Mouse (Mus musculus): ENCODE data around the gene Usp21. TPM values are rescaled to one million over a fixed set of nuclear protein-coding genes. Genes with fewer than 3 reads are reported as not detected.

Usp21 gene
- polyA plus RNA-seq, 1 experiment = 47.8 TPM

DNA sequence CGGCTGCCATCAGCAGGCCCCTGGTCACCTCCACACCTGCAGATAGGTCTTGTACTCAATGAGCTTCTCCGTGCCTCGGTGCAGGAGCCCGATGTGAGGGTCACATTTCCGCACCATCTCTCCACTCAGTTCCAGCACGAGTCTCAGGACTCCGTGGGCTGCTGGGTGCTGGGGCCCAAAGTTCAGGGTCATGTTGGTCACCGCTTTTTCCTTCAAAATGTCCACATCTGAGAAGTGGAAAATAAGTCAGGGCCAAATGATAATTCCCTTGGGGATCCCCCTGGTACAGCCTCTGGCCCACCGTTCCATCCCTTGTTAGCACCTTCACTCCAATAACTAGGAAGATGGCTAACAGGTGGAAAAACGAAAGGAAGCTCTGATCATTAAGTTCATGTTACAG is 46.9 kb downstream of the Usp21 start:
- H3K4me1 ChIP-seq (ENCODE audit: control insufficient read depth, insufficient read depth, low read length) = peaks cover 3% of the 10 kb centered on the region; the same call in 1 of the 2 replicates
- peak overlapping the region; percentile 63; the same call in 1 of the 2 replicates for H3K27ac ChIP-seq (ENCODE audit: insufficient read depth, low read depth, low read length)
- H3K36me3 ChIP-seq (ENCODE audit: control insufficient read depth, insufficient read depth, low read length) = peaks cover 16% of the 10 kb centered on the region
- DNase-seq = no peak
- no peak overlapping the region for H3K4me3 ChIP-seq (ENCODE audit: insufficient read depth, low read depth, low read length)
- TF ChIP-seq POLR2A (IDR thresholded peaks at IDR 0.05; ENCODE audit: low read depth, low read length) (no peak), CTCF (conservative IDR thresholded peaks at IDR 0.05; ENCODE audit: insufficient read depth, insufficient read length, low read depth, low read length) (no peak)
- 69% methylated on average over 10 of the region's 10 CpGs for WGBS
- H3K27me3 ChIP-seq (replicated peaks; ENCODE audit: control insufficient read depth, insufficient read depth, low read length) = no peaks in the 10 kb centered on the region

DNA sequence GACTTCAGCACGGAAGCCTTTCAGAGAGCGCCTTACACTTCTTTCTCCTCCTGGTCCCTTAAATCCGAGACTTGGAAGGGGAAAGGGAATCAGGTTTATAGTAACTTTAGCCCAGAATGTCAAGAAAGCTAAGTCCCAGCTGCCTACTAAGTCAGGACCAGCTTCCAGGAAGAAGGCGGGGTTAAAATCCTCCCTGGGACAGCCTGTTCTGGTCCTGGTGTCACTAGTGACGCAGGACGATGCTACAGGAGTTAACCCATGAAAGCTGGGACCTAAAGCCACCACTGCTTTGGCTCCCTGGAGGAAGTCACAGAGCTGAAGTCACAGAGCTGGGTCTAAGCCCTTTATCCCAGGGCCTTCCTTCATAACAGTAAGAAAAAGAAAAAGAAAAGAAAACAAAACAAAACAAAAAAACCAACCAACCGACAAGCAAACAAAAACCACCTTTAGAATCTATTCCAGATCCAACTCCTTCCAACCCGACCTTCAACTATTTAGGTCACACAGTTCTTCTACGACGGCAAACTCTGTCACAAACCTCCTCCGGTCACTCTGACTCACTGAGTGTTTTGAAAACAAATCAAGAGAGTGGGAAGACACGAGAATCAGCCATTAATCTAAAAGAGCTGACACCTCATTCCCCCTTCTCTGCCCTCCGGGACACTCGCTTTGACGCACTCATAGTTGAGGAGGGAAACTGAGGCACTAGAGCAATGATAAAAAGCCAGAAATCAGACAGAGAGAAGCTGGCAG is 47.6 kb downstream of the Usp21 start:
- no peaks in the 10 kb centered on the region; the same call in 1 of the 2 replicates for H3K4me1 ChIP-seq (ENCODE audit: control insufficient read depth, insufficient read depth, low read length)
- peaks cover 19% of the 10 kb centered on the region for H3K36me3 ChIP-seq (ENCODE audit: control insufficient read depth, insufficient read depth, low read length)
- DNase-seq = peak; percentile 81
- no peak overlapping the region for H3K4me3 ChIP-seq (ENCODE audit: insufficient read depth, low read depth, low read length)
- WGBS = 50% methylated on average over 15 of the region's 15 CpGs
- TF ChIP-seq POLR2A (IDR thresholded peaks at IDR 0.05; ENCODE audit: low read depth, low read length) (no peak), CTCF (conservative IDR thresholded peaks at IDR 0.05; ENCODE audit: insufficient read depth, insufficient read length, low read depth, low read length) (no peak)
- no peaks in the 10 kb centered on the region for H3K27me3 ChIP-seq (replicated peaks; ENCODE audit: control insufficient read depth, insufficient read depth, low read length)
- peak overlapping the region; percentile 63 for H3K27ac ChIP-seq (ENCODE audit: insufficient read depth, low read depth, low read length)

DNA sequence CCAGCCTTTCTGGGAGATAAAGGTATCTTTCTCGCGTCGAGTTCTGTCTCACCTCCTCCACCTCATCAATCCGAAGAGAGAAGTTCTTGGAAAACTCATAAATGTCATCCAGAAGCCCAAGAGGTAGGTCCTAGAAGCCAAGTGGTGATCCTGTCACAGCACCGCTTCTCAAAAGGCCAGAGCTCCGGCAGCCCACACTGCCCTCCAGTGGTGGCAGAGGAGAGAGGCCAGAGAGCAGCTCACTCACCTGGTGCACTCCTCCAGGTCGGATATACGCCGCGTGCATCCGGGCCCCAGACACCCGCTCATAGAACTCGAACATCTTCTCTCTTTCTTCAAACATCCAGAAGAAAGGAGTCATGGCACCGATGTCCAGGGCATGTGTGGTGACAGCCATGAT is 49.3 kb downstream of the Usp21 start:
- Histone ChIP-seq H3K4me1 (ENCODE audit: control insufficient read depth, insufficient read depth, low read length) (no peaks in the 10 kb centered on the region; the same call in 1 of the 2 replicates), H3K27me3 (replicated peaks; ENCODE audit: control insufficient read depth, insufficient read depth, low read length) (no peaks in the 10 kb centered on the region), H3K4me3 (ENCODE audit: insufficient read depth, low read depth, low read length) (no peak overlapping the region), H3K36me3 (ENCODE audit: control insufficient read depth, insufficient read depth, low read length) (peaks cover 19% of the 10 kb centered on the region), H3K27ac (ENCODE audit: insufficient read depth, low read depth, low read length) (no peak overlapping the region)
- peak; percentile 78 for DNase-seq
- WGBS = 55% methylated on average over 14 of the region's 14 CpGs
- TF ChIP-seq POLR2A (IDR thresholded peaks at IDR 0.05; ENCODE audit: low read depth, low read length) = no peak
- TF ChIP-seq CTCF (conservative IDR thresholded peaks at IDR 0.05; ENCODE audit: insufficient read depth, insufficient read length, low read depth, low read length) = peak; percentile 87

- Histone ChIP-seq H3K36me3 (ENCODE audit: control insufficient read depth, insufficient read depth, low read length) (peaks cover 19% of the 10 kb centered on the region), H3K27me3 (replicated peaks; ENCODE audit: control insufficient read depth, insufficient read depth, low read length) (no peaks in the 10 kb centered on the region), H3K27ac (ENCODE audit: insufficient read depth, low read depth, low read length) (peak overlapping the region; percentile 45; the same call in 1 of the 2 replicates), H3K4me1 (ENCODE audit: control insufficient read depth, insufficient read depth, low read length) (no peaks in the 10 kb centered on the region; the same call in 1 of the 2 replicates), H3K4me3 (ENCODE audit: insufficient read depth, low read depth, low read length) (no peak overlapping the region)
- 64% methylated on average over 6 of the region's 6 CpGs for WGBS
- TF ChIP-seq POLR2A (IDR thresholded peaks at IDR 0.05; ENCODE audit: low read depth, low read length) = no peak
- no peak for TF ChIP-seq CTCF (conservative IDR thresholded peaks at IDR 0.05; ENCODE audit: insufficient read depth, insufficient read length, low read depth, low read length)
- peak; percentile 57 for DNase-seq
These were observed 50.4 kb downstream of the Usp21 start for GRCm38 (mm10) chr1:171237438-171237837.

- DNase-seq = no peak
- H3K4me3 ChIP-seq (ENCODE audit: insufficient read depth, low read depth, low read length) = no peak overlapping the region
- H3K27me3 ChIP-seq (replicated peaks; ENCODE audit: control insufficient read depth, insufficient read depth, low read length) = no peaks in the 10 kb centered on the region
- H3K4me1 ChIP-seq (ENCODE audit: control insufficient read depth, insufficient read depth, low read length) = no peaks in the 10 kb centered on the region; the same call in 1 of the 2 replicates
- WGBS = 73% methylated on average over 4 of the region's 4 CpGs
- H3K36me3 ChIP-seq (ENCODE audit: control insufficient read depth, insufficient read depth, low read length) = peaks cover 17% of the 10 kb centered on the region
- H3K27ac ChIP-seq (ENCODE audit: insufficient read depth, low read depth, low read length) = no peak overlapping the region
- TF ChIP-seq POLR2A (IDR thresholded peaks at IDR 0.05; ENCODE audit: low read depth, low read length) (no peak), CTCF (conservative IDR thresholded peaks at IDR 0.05; ENCODE audit: insufficient read depth, insufficient read length, low read depth, low read length) (no peak)
These were observed 52.0 kb downstream of the Usp21 start for GRCm38 (mm10) chr1:171235791-171236190.

DNA sequence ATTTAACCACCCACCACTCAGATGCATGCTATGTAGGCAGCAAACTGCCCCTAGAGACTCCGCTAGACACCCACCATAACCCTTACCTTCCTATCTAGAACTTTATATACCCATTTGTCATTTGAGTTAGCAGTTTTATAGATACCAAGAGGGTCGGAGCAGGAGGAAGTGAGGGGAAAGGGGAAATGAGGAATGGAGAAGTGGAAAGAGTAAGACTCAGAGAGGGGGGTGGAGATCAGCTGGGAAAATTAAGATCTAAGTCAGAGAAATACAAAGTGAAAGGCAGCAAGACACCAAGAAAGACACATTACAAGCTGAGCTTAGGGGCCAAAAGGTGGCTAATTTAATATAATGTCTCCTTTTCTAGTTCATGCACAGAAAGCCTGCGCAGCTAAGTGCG is 53.3 kb downstream of the Usp21 start:
- peaks cover 8% of the 10 kb centered on the region; the same call in 1 of the 2 replicates for H3K4me1 ChIP-seq (ENCODE audit: control insufficient read depth, insufficient read depth, low read length)
- no peak overlapping the region for H3K27ac ChIP-seq (ENCODE audit: insufficient read depth, low read depth, low read length)
- DNase-seq = no peak
- 84% methylated on average over 4 of the region's 4 CpGs for WGBS
- H3K4me3 ChIP-seq (ENCODE audit: insufficient read depth, low read depth, low read length) = no peak overlapping the region
- H3K27me3 ChIP-seq (replicated peaks; ENCODE audit: control insufficient read depth, insufficient read depth, low read length) = no peaks in the 10 kb centered on the region
- peaks cover 17% of the 10 kb centered on the region for H3K36me3 ChIP-seq (ENCODE audit: control insufficient read depth, insufficient read depth, low read length)
- TF ChIP-seq CTCF (conservative IDR thresholded peaks at IDR 0.05; ENCODE audit: insufficient read depth, insufficient read length, low read depth, low read length) (no peak), POLR2A (IDR thresholded peaks at IDR 0.05; ENCODE audit: low read depth, low read length) (no peak)

- no peak for DNase-seq
- H3K27me3 ChIP-seq (replicated peaks; ENCODE audit: control insufficient read depth, insufficient read depth, low read length) = no peaks in the 10 kb centered on the region
- H3K36me3 ChIP-seq (ENCODE audit: control insufficient read depth, insufficient read depth, low read length) = peaks cover 16% of the 10 kb centered on the region
- WGBS = 91% methylated on average over 14 of the region's 14 CpGs
- TF ChIP-seq CTCF (conservative IDR thresholded peaks at IDR 0.05; ENCODE audit: insufficient read depth, insufficient read length, low read depth, low read length) = no peak
- peaks cover 8% of the 10 kb centered on the region; the same call in 1 of the 2 replicates for H3K4me1 ChIP-seq (ENCODE audit: control insufficient read depth, insufficient read depth, low read length)
- H3K4me3 ChIP-seq (ENCODE audit: insufficient read depth, low read depth, low read length) = peak within 1 kb of the TSS; percentile 18; the same call in 1 of the 2 replicates
- peak within 1 kb of the TSS; percentile 2; the same call in 1 of the 2 replicates for H3K27ac ChIP-seq (ENCODE audit: insufficient read depth, low read depth, low read length)
These were observed 53.7 kb downstream of the Usp21 start, which contains the start of gene Fcer1g for GRCm38 (mm10) chr1:171234126-171234525. Gene Fcer1g (minus strand): TSS chr1:171234365.

All from kidney, adult 2 months (tissue).